Mouse (Mus musculus) midbrain, postnatal 0 days (tissue): ENCODE measurements around the gene Wnt3. TPM values are rescaled to one million over a fixed set of nuclear protein-coding genes. Genes with fewer than 3 reads are reported as not detected.

ENCODE experiments used
- ATAC-seq: fragments of 200-750 bp; cut with Nextera tagmentation; 2 replicates; pipeline ENCODE4 v1.8.0; 2017; ENCODE audit warnings: moderate number of reproducible peaks, mild to moderate bottlenecking, moderate TSS enrichment, moderate library complexity; ENCODE audit not compliant: low FRiP score
- DNase-seq: peaks from one replicate; pipeline ENCODE4 v3.0.0-alpha.2; 2015; ENCODE audit warnings: low spot score
- H3K27ac ChIP-seq: fragments of 300-500 bp; sonication (generic); 2 replicates; pipeline ENCODE4 v1.5.1; 2014; ENCODE audit warnings: low read depth, mild to moderate bottlenecking, low read length, mixed read lengths
- H3K27me3 ChIP-seq: fragments of 300-500 bp; sonication (generic); 2 replicates; pipeline ENCODE4 v1.6.1; 2014; ENCODE audit warnings: low read length, control low read depth, mixed read lengths; ENCODE audit not compliant: insufficient read depth
- H3K36me3 ChIP-seq: fragments of 300-500 bp; sonication (generic); 2 replicates; pipeline ENCODE4 v1.6.1; 2014; ENCODE audit warnings: low read length, control low read depth, mixed read lengths; ENCODE audit not compliant: insufficient read depth
- H3K4me1 ChIP-seq: fragments of 300-500 bp; sonication (generic); 2 replicates; pipeline ENCODE4 v1.6.1; 2014; ENCODE audit warnings: mild to moderate bottlenecking, control low read depth, antibody characterized with exemption, low read length, mixed read lengths; ENCODE audit not compliant: insufficient read depth
- H3K4me2 ChIP-seq: fragments of 300-500 bp; sonication (generic); 2 replicates; pipeline ENCODE4 v1.6.1; 2014; ENCODE audit warnings: low read depth, mild to moderate bottlenecking, low read length, mixed read lengths; ENCODE audit not compliant: poor library complexity, severe bottlenecking
- H3K4me3 ChIP-seq: fragments of 300-500 bp; sonication (generic); 2 replicates; pipeline ENCODE4 v1.5.1; 2014; ENCODE audit warnings: low read depth, mild to moderate bottlenecking, low read length, moderate library complexity
- H3K9ac ChIP-seq: fragments of 300-500 bp; sonication (generic); replicated peaks from 2 replicates; pipeline ENCODE4 v1.6.1; 2014; ENCODE audit warnings: mild to moderate bottlenecking, low read length, moderate library complexity, mixed read lengths; ENCODE audit not compliant: poor library complexity, severe bottlenecking
- H3K9me3 ChIP-seq: fragments of 300-500 bp; sonication (generic); 2 replicates; pipeline ENCODE4 v1.6.1; 2016; ENCODE audit warnings: low read length, control low read depth
- CTCF ChIP-seq: IDR thresholded peaks from 2 replicates; pipeline ENCODE4 v1.5.1; 2016; ENCODE audit warnings: antibody characterized with exemption, mild to moderate bottlenecking
- WGBS: fragments of 180-500 bp; shearing (Covaris S2); extraction: QIAGEN DNeasy Blood & Tissue Kit; methylation state at CpG from one replicate; pipeline ENCODE4 v1.1.7; 2014; 5-methylcytosine and 5-hydroxymethylcytosine counted together
- polyA plus RNA-seq: library from polyadenylated mRNA; unstranded; fragments of >200 nt; fragmentation: Nextera tagmentation; extraction: Ambion mirVana; gene quantifications from 2 replicates; pipeline ENCODE4 v1.2.1, GENCODE M21; 2015
- total RNA-seq: library from RNA; depleted of rRNA; stranded (reverse); fragments of >200 nt; gene quantifications from 2 replicates; pipeline ENCODE4 v1.2.3, GENCODE M21; 2014; rRNA removed

Wnt3 gene
- total and polyA plus RNA-seq, 2 experiments from 2014 or later = 11.7 to 12.5 TPM

- H3K27ac ChIP-seq = no peak overlapping the region
- 81% methylated on average over 4 of the region's 4 CpGs for WGBS
- no peak overlapping the region for H3K9ac ChIP-seq
- no peaks in the 10 kb centered on the region for H3K9me3 ChIP-seq
- DNase-seq (no peak), ATAC-seq (no peak)
- peaks cover 22% of the 10 kb centered on the region for H3K36me3 ChIP-seq
- no peaks in the 10 kb centered on the region for H3K4me1 ChIP-seq
- TF ChIP-seq CTCF = no peak
- H3K4me3 ChIP-seq = no peak overlapping the region
- H3K27me3 ChIP-seq = no peaks in the 10 kb centered on the region
- H3K4me2 ChIP-seq = no peak overlapping the region
Measured at GRCm38 (mm10) chr11:103864486-103864885, 90.5 kb downstream of the Wnt3 start.

- peaks cover 16% of the 10 kb centered on the region for H3K36me3 ChIP-seq
- no peaks in the 10 kb centered on the region for H3K4me1 ChIP-seq
- WGBS = 49% methylated on average over 7 of the region's 7 CpGs
- H3K4me3 ChIP-seq = no peak overlapping the region
- H3K4me2 ChIP-seq = no peak overlapping the region
- no peaks in the 10 kb centered on the region for H3K9me3 ChIP-seq
- no peak overlapping the region for H3K9ac ChIP-seq
- no peak overlapping the region for H3K27ac ChIP-seq
- no peaks in the 10 kb centered on the region for H3K27me3 ChIP-seq
- no peak for ATAC-seq
- no peak for DNase-seq
- no peak for TF ChIP-seq CTCF
Measured at GRCm38 (mm10) chr11:103865346-103865745, 91.4 kb downstream of the Wnt3 start.

Other genes starting within 250 kb of the Wnt3 start
- gene Gm884, start 153.0 kb upstream of the Wnt3 start, total RNA-seq = 0.16 TPM in 1 of 2 replicates, not detected in the other
- gene Gm884, start 153.0 kb upstream of the Wnt3 start, polyA plus RNA-seq = not detected in 2 replicates
- gene Lyzl6, start 135.3 kb upstream of the Wnt3 start, total RNA-seq = not detected in 2 replicates
- gene Lyzl6, start 135.3 kb upstream of the Wnt3 start, polyA plus RNA-seq = not detected in 2 replicates
- 10.6 and 11.8 TPM in 2 replicates for gene Rprml, start 124.6 kb upstream of the Wnt3 start, total RNA-seq
- gene Rprml, start 124.6 kb upstream of the Wnt3 start, polyA plus RNA-seq = 4.1 and 5.5 TPM in 2 replicates
- gene Gosr2, start 76.3 kb upstream of the Wnt3 start, total RNA-seq = 78.4 and 104 TPM in 2 replicates
- gene Gosr2, start 76.3 kb upstream of the Wnt3 start, polyA plus RNA-seq = 88.2 and 93.6 TPM in 2 replicates
- gene Wnt9b, start 24.3 kb upstream of the Wnt3 start, total RNA-seq = 2.6 and 3.2 TPM in 2 replicates
- 1.2 and 1.3 TPM in 2 replicates for gene Wnt9b, start 24.3 kb upstream of the Wnt3 start, polyA plus RNA-seq
- gene Nsf, start 179.9 kb downstream of the Wnt3 start, total RNA-seq = 167 and 183 TPM in 2 replicates
- 263 and 272 TPM in 2 replicates for gene Nsf, start 179.9 kb downstream of the Wnt3 start, polyA plus RNA-seq
- 145 and 199 TPM in 2 replicates for gene Arf2, start 192.6 kb downstream of the Wnt3 start, total RNA-seq
- 245 and 256 TPM in 2 replicates for gene Arf2, start 192.6 kb downstream of the Wnt3 start, polyA plus RNA-seq